Mouse (Mus musculus): ENCODE data around the gene Ccdc144b.
A peak's percentile ranks its signal among the peaks of the same experiment; 100 is the strongest.

Ccdc144b gene

GRCm38 (mm10) chr3:36053447-36053846 lies at the start of gene Ccdc144b:
Gene Ccdc144b, minus strand, starts transcription at chr3:36053547.
- no peak for DNase-seq

- DNase-seq, result no peak
Observed at GRCm38 (mm10) chr3:36095371-36095770, 42.0 kb upstream of the Ccdc144b start.

- DNase-seq, result no peak
Observed at GRCm38 (mm10) chr3:36087591-36087990, 34.2 kb upstream of the Ccdc144b start.

GRCm38 (mm10) chr3:36085394-36085793 lies 32.0 kb upstream of the Ccdc144b start:
- no peak for DNase-seq

GRCm38 (mm10) chr3:36083381-36083780 lies 30.0 kb upstream of the Ccdc144b start:
- no peak for DNase-seq

- DNase-seq, result no peak
Observed at GRCm38 (mm10) chr3:36082843-36083242, 29.5 kb upstream of the Ccdc144b start.

- no peak for DNase-seq
Observed at GRCm38 (mm10) chr3:36080741-36081140, 27.4 kb upstream of the Ccdc144b start.

GRCm38 (mm10) chr3:36079886-36080285 lies 26.5 kb upstream of the Ccdc144b start:
- DNase-seq, result no peak

GRCm38 (mm10) chr3:36077386-36077785 lies 24.0 kb upstream of the Ccdc144b start:
- DNase-seq, result no peak

GRCm38 (mm10) chr3:36075466-36075865 lies 22.1 kb upstream of the Ccdc144b start:
- DNase-seq, result no peak

- DNase-seq, result no peak
Observed at GRCm38 (mm10) chr3:36074231-36074630, 20.9 kb upstream of the Ccdc144b start.

- no peak for DNase-seq
Observed at GRCm38 (mm10) chr3:36071047-36071446, 17.7 kb upstream of the Ccdc144b start.

GRCm38 (mm10) chr3:36070436-36070835 lies 17.1 kb upstream of the Ccdc144b start:
- no peak for DNase-seq

GRCm38 (mm10) chr3:36067731-36068130 lies 14.4 kb upstream of the Ccdc144b start:
- DNase-seq, result no peak

- DNase-seq, result peak; percentile 90
Observed at GRCm38 (mm10) chr3:36065843-36066651, 12.7 kb upstream of the Ccdc144b start, which contains the start of gene Acad9. Gene Acad9, plus strand, starts transcription at chr3:36065979.

- DNase-seq, result no peak
Observed at GRCm38 (mm10) chr3:36065166-36065565, 11.8 kb upstream of the Ccdc144b start.

GRCm38 (mm10) chr3:36064592-36065061 lies 11.3 kb upstream of the Ccdc144b start:
- no peak for DNase-seq

- DNase-seq, result peak; percentile 31
Observed at GRCm38 (mm10) chr3:36060096-36060850, 6.9 kb upstream of the Ccdc144b start.

- no peak for DNase-seq
Observed at GRCm38 (mm10) chr3:36049106-36049505, 4.2 kb downstream of the Ccdc144b start.

- DNase-seq, result no peak
Observed at GRCm38 (mm10) chr3:36045086-36045485, 8.3 kb downstream of the Ccdc144b start.

- no peak for DNase-seq
Observed at GRCm38 (mm10) chr3:36044520-36044919, 8.8 kb downstream of the Ccdc144b start.

GRCm38 (mm10) chr3:36031740-36032510 lies 21.4 kb downstream of the Ccdc144b start:
- no peak for DNase-seq

- no peak for DNase-seq
Observed at GRCm38 (mm10) chr3:36029993-36030392, 23.4 kb downstream of the Ccdc144b start.
